Mouse (Mus musculus) MEL (cell line): ENCODE measurements at regions not wholly inside any gene's neighbourhood (a gene's known extent, or its start where the extent isn't known, plus 50 kb on each side); places are given as distances from the start of the nearest gene placed in this dataset.

Experiments
- DNase-seq: peaks from one replicate; pipeline ENCODE4 v3.0.0; 2011; ENCODE audit warnings: low read depth, low spot score
- H3K27ac ChIP-seq: 2 replicates; pipeline ENCODE4 v1.5.1; 2012; ENCODE audit warnings: low read depth, mild to moderate bottlenecking, control low read depth, low read length, moderate library complexity; ENCODE audit not compliant: control insufficient read depth
- H3K27me3 ChIP-seq, 2 experiments: fragments of 150-350 bp in 1 of 2; sonication (generic) in 1 of 2; 2 replicates each; pipeline ENCODE4 v1.6.1; 2012; ENCODE audit warnings: low read length in 2 of 2, mild to moderate bottlenecking in 2 of 2, improper control_type of control experiment in 1 of 2, moderate library complexity in 1 of 2; ENCODE audit not compliant: insufficient read depth in 2 of 2, control insufficient read depth in 1 of 2
- H3K36me3 ChIP-seq, 2 experiments: 2 replicates each; pipeline ENCODE4 v1.6.1; 2012 to 2014; ENCODE audit warnings: low read length in 2 of 2, improper control_type of control experiment in 1 of 2, inconsistent platforms in 1 of 2, mild to moderate bottlenecking in 1 of 2; ENCODE audit not compliant: insufficient read depth in 2 of 2, control insufficient read depth in 1 of 2
- H3K4me1 ChIP-seq, 2 experiments: fragments of 150-350 bp in 1 of 2; sonication (generic) in 1 of 2; 2 replicates each; pipeline ENCODE4 v1.6.1; 2012; ENCODE audit warnings: low read length in 2 of 2, improper control_type of control experiment in 1 of 2, mild to moderate bottlenecking in 1 of 2; ENCODE audit not compliant: insufficient read depth in 2 of 2, control insufficient read depth in 1 of 2
- H3K4me3 ChIP-seq, 2 experiments: fragments of 150-350 bp in 1 of 2; sonication (generic) in 1 of 2; 2 replicates each; pipeline ENCODE4 v1.5.1; 2012; ENCODE audit warnings: low read depth in 2 of 2, low read length in 2 of 2, mild to moderate bottlenecking in 2 of 2, moderate library complexity in 2 of 2, control low read depth in 1 of 2, improper control_type of control experiment in 1 of 2; ENCODE audit not compliant: control insufficient read depth in 1 of 2, insufficient read depth in 1 of 2
- H3K79me2 ChIP-seq: 2 replicates; pipeline ENCODE4 v1.6.1; 2012; ENCODE audit warnings: mild to moderate bottlenecking, low read length, moderate library complexity; ENCODE audit not compliant: control insufficient read depth, poor library complexity, insufficient read depth
- H3K9ac ChIP-seq: 2 replicates; pipeline ENCODE4 v1.6.1; 2012; ENCODE audit warnings: low read depth, mild to moderate bottlenecking, control low read depth, low read length, moderate library complexity; ENCODE audit not compliant: control insufficient read depth, poor library complexity, severe bottlenecking
- H3K9me3 ChIP-seq: fragments of 150-350 bp; sonication (generic); replicated peaks from 2 replicates; pipeline ENCODE4 v1.6.1; 2012; ENCODE audit warnings: mild to moderate bottlenecking, low read length, improper control_type of control experiment, moderate library complexity; ENCODE audit not compliant: insufficient read depth
- CHD1 ChIP-seq: IDR thresholded peaks from 2 replicates; pipeline ENCODE4 v1.6.1; 2012; ENCODE audit warnings: low read depth, mild to moderate bottlenecking, inconsistent platforms, low read length, improper control_type of control experiment
- CTCF ChIP-seq, 3 experiments: IDR thresholded peaks in 2 of 3; conservative IDR thresholded peaks in 1 of 3; 2 replicates each; pipeline ENCODE4 v1.5.1; 2011 to 2012; ENCODE audit warnings: low read length in 3 of 3, low read depth in 2 of 3, mild to moderate bottlenecking in 2 of 3, improper control_type of control experiment in 1 of 3, inconsistent platforms in 1 of 3, mixed read lengths in 1 of 3, moderate library complexity in 1 of 3; ENCODE audit not compliant: control insufficient read depth in 1 of 3, insufficient read depth in 1 of 3, poor library complexity in 1 of 3, severe bottlenecking in 1 of 3
- ELF1 ChIP-seq: IDR thresholded peaks from 2 replicates; pipeline ENCODE4 v1.6.1; 2014; ENCODE audit warnings: low read depth, mild to moderate bottlenecking, inconsistent platforms, low read length, improper control_type of control experiment, moderate library complexity
- EP300 ChIP-seq, 2 experiments: IDR thresholded peaks; 2 replicates each; pipeline ENCODE4 v1.6.1; 2011; ENCODE audit warnings: improper control_type of control experiment in 2 of 2, low read length in 2 of 2, low read depth in 1 of 2, mild to moderate bottlenecking in 1 of 2
- ETS1 ChIP-seq: IDR thresholded peaks from 2 replicates; pipeline ENCODE4 v1.6.1; 2012; ENCODE audit warnings: low read depth, mild to moderate bottlenecking, inconsistent platforms, low read length, improper control_type of control experiment, moderate library complexity
- GATA1 ChIP-seq: IDR thresholded peaks from 2 replicates; pipeline ENCODE4 v1.6.1; 2011; ENCODE audit warnings: low read depth, low read length, improper control_type of control experiment
- MAFK ChIP-seq: IDR thresholded peaks from 2 replicates; pipeline ENCODE4 v1.6.1; 2011; ENCODE audit warnings: low read depth, mild to moderate bottlenecking, low read length, improper control_type of control experiment, borderline replicate concordance
- MAX ChIP-seq: IDR thresholded peaks from 2 replicates; pipeline ENCODE4 v1.6.1; 2011; ENCODE audit warnings: low read length, improper control_type of control experiment
- MAZ ChIP-seq: IDR thresholded peaks from 2 replicates; pipeline ENCODE4 v1.6.1; 2012; ENCODE audit warnings: low read depth, mild to moderate bottlenecking, inconsistent platforms, low read length, improper control_type of control experiment
- MXI1 ChIP-seq: IDR thresholded peaks from 2 replicates; pipeline ENCODE4 v1.6.1; 2011; ENCODE audit warnings: mild to moderate bottlenecking, low read depth, low read length, improper control_type of control experiment
- MYB ChIP-seq: IDR thresholded peaks from 2 replicates; pipeline ENCODE4 v1.6.1; 2011; ENCODE audit warnings: mild to moderate bottlenecking, low read depth, low read length, improper control_type of control experiment
- MYC ChIP-seq: IDR thresholded peaks from 2 replicates; pipeline ENCODE4 v1.6.1; 2011; ENCODE audit warnings: low read depth, mild to moderate bottlenecking, low read length, improper control_type of control experiment, moderate library complexity
- NRF1 ChIP-seq: IDR thresholded peaks from 2 replicates; pipeline ENCODE4 v1.6.1; 2014; ENCODE audit warnings: low read depth, mild to moderate bottlenecking, inconsistent platforms, low read length, improper control_type of control experiment, moderate library complexity; ENCODE audit not compliant: poor library complexity, insufficient read depth, severe bottlenecking
- POLR2A ChIP-seq, 2 experiments: IDR thresholded peaks; 2 replicates each; pipeline ENCODE4 v1.6.1; 2011 to 2012; ENCODE audit warnings: low read length in 2 of 2, mild to moderate bottlenecking in 2 of 2, control low read depth in 1 of 2, improper control_type of control experiment in 1 of 2, low read depth in 1 of 2, moderate library complexity in 1 of 2; ENCODE audit not compliant: control insufficient read depth in 1 of 2, insufficient read depth in 1 of 2, poor library complexity in 1 of 2
- POLR2AphosphoS2 ChIP-seq: IDR thresholded peaks from 2 replicates; pipeline ENCODE4 v1.6.1; 2011; ENCODE audit warnings: low read length, improper control_type of control experiment
- POLR2AphosphoS5 ChIP-seq: IDR thresholded peaks from 2 replicates; pipeline ENCODE4 v1.6.1; 2012; ENCODE audit warnings: low read depth, borderline replicate concordance, mild to moderate bottlenecking, inconsistent platforms, low read length, moderate library complexity, mixed read lengths
- RAD21 ChIP-seq: IDR thresholded peaks from 2 replicates; pipeline ENCODE4 v1.6.1; 2011; ENCODE audit warnings: mild to moderate bottlenecking, low read depth, low read length, improper control_type of control experiment
- RCOR1 ChIP-seq: IDR thresholded peaks from 2 replicates; pipeline ENCODE4 v1.6.1; 2012; ENCODE audit warnings: low read depth, mild to moderate bottlenecking, inconsistent platforms, low read length, improper control_type of control experiment
- SIN3A ChIP-seq: IDR thresholded peaks from 2 replicates; pipeline ENCODE4 v1.6.1; 2012; ENCODE audit warnings: low read length, improper control_type of control experiment, inconsistent platforms
- TAL1 ChIP-seq: IDR thresholded peaks from 2 replicates; pipeline ENCODE4 v1.6.1; 2012; ENCODE audit warnings: mild to moderate bottlenecking, inconsistent platforms, low read length, moderate library complexity, mixed read lengths
- UBTF ChIP-seq: IDR thresholded peaks from 2 replicates; pipeline ENCODE4 v1.6.1; 2012; ENCODE audit warnings: low read depth, mild to moderate bottlenecking, inconsistent platforms, low read length, improper control_type of control experiment, moderate library complexity, borderline replicate concordance; ENCODE audit not compliant: insufficient read depth
- ZC3H11A ChIP-seq: IDR thresholded peaks from 2 replicates; pipeline ENCODE4 v1.6.1; 2012; ENCODE audit warnings: low read depth, mild to moderate bottlenecking, inconsistent platforms, low read length, improper control_type of control experiment
- ZKSCAN1 ChIP-seq: IDR thresholded peaks from 2 replicates; pipeline ENCODE4 v1.6.1; 2012; ENCODE audit warnings: low read depth, mild to moderate bottlenecking, inconsistent platforms, low read length, improper control_type of control experiment, moderate library complexity
- ZMIZ1 ChIP-seq: IDR thresholded peaks from 2 replicates; pipeline ENCODE4 v1.6.1; 2012; ENCODE audit warnings: low read depth, mild to moderate bottlenecking, inconsistent platforms, low read length, improper control_type of control experiment, moderate library complexity

DNA sequence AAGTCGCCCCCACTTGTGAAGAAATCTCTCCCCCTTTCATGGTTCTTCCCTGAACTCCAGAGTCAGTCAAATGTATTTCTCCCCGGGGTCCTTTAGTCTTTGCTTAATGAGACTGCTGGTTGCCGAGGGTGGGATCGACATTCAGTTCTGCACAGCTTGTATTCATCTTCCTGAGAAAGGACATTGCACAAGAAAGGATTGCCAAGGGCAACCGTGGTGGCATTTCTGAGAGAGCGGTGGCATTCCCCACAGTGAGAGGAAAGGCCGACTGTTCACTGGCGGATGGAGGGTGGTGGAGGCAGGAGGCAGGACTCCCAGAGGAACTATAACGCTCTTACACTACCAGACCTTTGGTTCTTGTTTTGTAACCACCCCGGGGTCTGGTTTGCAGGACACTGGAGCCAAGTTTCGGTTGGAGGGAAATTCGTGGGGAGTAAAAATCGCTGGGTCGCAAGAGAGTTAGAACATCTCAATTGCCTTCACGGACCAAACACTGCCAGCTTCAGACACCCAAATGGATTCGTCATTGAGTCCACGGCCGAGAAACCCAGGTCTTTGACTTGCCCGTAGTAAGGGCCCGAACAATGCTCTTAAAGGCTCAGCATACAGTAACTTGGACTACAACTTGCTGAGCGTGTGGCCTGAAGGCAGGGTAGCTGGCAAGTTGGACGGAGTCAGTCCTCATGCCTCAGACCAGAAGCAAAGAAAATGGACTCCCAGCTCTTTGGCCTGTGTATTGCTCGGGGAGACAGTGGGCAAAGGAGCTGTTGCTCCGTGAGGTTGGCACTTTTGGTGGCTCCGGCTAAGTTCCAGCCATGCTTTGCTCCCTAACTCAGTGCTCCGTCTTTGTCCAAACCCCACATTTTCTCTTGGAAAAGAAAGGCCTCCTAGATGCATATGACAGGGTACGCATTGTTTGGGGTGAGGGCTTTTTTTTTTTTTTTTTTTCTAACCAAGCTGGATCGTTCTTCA lies 70.9 kb upstream of the Slc1a3 start:
- no peaks in the 10 kb centered on the region for H3K27me3 ChIP-seq
- no peak overlapping the region for H3K9ac ChIP-seq
- no peaks in the 10 kb centered on the region for H3K79me2 ChIP-seq
- H3K9me3 ChIP-seq, result no peaks in the 10 kb centered on the region
- TF ChIP-seq MAX (no peak), MYC (no peak), NRF1 (no peak), CHD1 (no peak), RCOR1 (no peak), POLR2A (IDR thresholded peaks at IDR 0.05; ENCODE audit: control insufficient read depth in 1 of 2, insufficient read depth in 1 of 2, low read depth in 1 of 2, low read length in 2 of 2, poor library complexity in 1 of 2) (no peak), ELF1 (no peak), UBTF (no peak), ZC3H11A (no peak), GATA1 (no peak), CTCF (IDR thresholded peaks at IDR 0.05 in 2 of 3, conservative IDR thresholded peaks at IDR 0.05 in 1 of 3; ENCODE audit: control insufficient read depth in 1 of 3, insufficient read depth in 1 of 3, low read depth in 2 of 3, low read length in 3 of 3, poor library complexity in 1 of 3, severe bottlenecking in 1 of 3) (no peak), ETS1 (no peak), MAFK (no peak), MAZ (no peak)
- H3K4me1 ChIP-seq, result no peaks in the 10 kb centered on the region
- no peak overlapping the region for H3K27ac ChIP-seq
- H3K4me3 ChIP-seq, result no peak overlapping the region
- DNase-seq, result no peak
- H3K36me3 ChIP-seq, result no peaks in the 10 kb centered on the region

DNA sequence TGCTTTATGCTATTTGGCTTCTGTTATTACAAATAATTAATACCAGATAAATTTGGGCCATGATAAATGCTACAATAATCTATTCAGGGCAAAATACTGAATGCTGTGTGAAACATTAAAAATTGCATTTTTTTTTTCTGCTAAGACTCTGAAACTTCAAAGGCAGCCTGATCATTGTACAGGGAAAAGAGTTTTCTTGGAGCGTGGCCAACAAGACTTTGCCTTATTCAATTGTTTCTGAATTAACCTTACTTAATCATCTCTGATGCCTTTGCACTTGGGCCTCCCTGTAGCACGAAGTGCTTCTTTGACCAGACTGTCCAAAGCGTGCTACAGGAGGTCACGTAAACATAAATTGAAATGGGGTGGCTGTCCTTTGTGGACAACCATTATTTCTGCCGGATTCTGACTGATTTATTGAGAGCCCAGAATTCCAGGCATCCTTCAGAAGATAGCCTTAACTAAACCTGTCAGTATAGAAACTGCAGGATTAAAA lies 69.9 kb upstream of the Slc1a3 start:
- no peak overlapping the region for H3K27ac ChIP-seq
- DNase-seq, result no peak
- H3K4me3 ChIP-seq, result no peak overlapping the region
- H3K36me3 ChIP-seq, result no peaks in the 10 kb centered on the region
- H3K9me3 ChIP-seq, result no peaks in the 10 kb centered on the region
- no peaks in the 10 kb centered on the region for H3K27me3 ChIP-seq
- H3K4me1 ChIP-seq, result no peaks in the 10 kb centered on the region
- no peak overlapping the region for H3K9ac ChIP-seq
- H3K79me2 ChIP-seq, result no peaks in the 10 kb centered on the region
- TF ChIP-seq ZMIZ1 (no peak), MYC (no peak), POLR2AphosphoS5 (no peak), GATA1 (no peak), POLR2AphosphoS2 (no peak), MYB (no peak), TAL1 (no peak), SIN3A (no peak), EP300 (IDR thresholded peaks at IDR 0.05; ENCODE audit: low read depth in 1 of 2, low read length in 2 of 2) (no peak), MXI1 (no peak), ZKSCAN1 (no peak), RAD21 (no peak)
